Mouse (Mus musculus) frontal cortex, adult 2 months (tissue): ENCODE measurements at regions not wholly inside any gene's neighbourhood (a gene's known extent, or its start where the extent isn't known, plus 50 kb on each side); places are given as distances from the start of the nearest gene placed in this dataset.
A peak's percentile ranks its signal among the peaks of the same experiment; 100 is the strongest.

Experiments
- DNase-seq, 2 experiments: peaks; one replicate each; pipeline ENCODE4 v3.0.0; 2022; ENCODE audit warnings: low spot score in 1 of 2; ENCODE audit errors: extremely low spot score in 1 of 2

DNA sequence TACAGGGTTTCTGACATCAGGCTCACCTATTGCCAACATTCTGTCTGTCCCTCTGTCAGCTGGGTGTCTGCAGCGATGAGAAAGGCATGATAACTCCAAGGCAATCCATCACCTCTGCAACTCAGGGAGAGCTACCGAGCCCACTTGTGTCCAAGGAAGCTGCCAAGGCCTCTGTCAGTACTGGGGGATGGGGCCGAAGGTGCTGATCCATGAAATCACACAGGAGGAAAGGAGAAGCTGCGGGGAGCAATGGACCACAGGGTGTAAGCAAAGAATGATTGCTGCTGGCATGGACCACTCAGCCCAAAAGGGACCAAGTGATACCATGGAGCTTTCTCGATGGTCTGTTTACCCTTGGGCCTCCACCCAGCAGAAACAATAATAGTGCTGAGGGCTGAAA is 67.5 kb upstream of the Mid1ip1 start:
- DNase-seq: no peak

DNA sequence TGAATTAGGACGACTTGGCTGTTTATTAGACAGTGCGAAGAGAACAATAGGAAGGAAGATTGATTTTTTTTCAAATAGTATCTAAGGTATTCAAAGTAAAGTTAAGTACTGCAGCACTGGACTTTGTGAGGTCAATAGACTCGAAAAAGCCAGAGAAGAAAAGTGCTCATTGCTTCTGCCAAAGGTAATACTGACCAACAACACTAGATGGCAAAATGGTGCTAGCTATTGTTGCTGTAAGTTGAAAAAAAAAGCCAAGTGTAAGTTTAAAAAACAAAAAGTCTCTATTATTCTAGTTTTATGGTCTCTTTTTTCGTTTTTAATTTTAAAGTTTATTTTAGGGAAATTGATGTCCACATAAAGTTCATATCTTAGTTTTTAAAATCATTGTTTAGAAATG is 63.9 kb upstream of the Mid1ip1 start:
- DNase-seq: peak in 1 of 2 experiments; percentile 41
